8 mouse cellular contexts compared by ENCODE assay signal in the genomic region with DNA sequence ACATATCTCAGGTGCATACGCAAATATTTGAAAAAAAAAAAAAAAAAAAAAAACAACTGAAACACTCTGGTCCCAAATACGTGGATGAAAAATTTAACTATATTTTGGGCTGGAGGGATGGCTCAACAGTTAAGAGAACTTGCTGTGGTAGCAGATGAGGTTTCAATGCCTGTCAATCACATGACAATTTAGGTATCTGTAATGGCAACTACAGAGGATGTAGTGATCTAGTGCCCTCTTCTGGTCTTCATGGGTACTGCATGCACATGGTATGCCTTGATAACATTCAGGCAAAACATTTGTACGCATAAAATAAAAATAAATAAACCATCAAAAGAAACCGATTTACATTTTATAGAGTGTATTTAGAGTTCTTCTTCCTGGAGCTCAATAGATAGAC. TPM values are rescaled to one million over a fixed set of nuclear protein-coding genes. Genes with fewer than 3 reads are reported as not detected.
A peak's percentile ranks its signal among the peaks of the same experiment; 100 is the strongest.
DNase-seq lines count a peak whose midpoint lies in the region; ATAC-seq and TF ChIP-seq lines count a peak whose summit lies in the region.

No protein-coding gene starts in this region.

- H3K27me3 ChIP-seq in hindbrain, embryonic 14.5 days (ENCODE audit: control insufficient read depth, insufficient read depth, low read length) = no peaks in the 10 kb centered on the region
- no peaks in the 10 kb centered on the region for H3K27me3 ChIP-seq in hindbrain, embryonic 13.5 days
- H3K27me3 ChIP-seq in MEL (ENCODE audit: control insufficient read depth in 1 of 2, insufficient read depth in 2 of 2, low read length in 2 of 2) = peaks cover 0 to 3% of the 10 kb centered on the region in 2 experiments; a peak in 3 of 4 replicates
- no peaks in the 10 kb centered on the region for H3K27me3 ChIP-seq in limb, embryonic 11.5 days (ENCODE audit: control insufficient read depth, insufficient read depth, low read length)

- no peak overlapping the region for H3K27ac ChIP-seq in hindbrain, embryonic 14.5 days
- H3K27ac ChIP-seq in hindbrain, embryonic 13.5 days = no peak overlapping the region
- H3K27ac ChIP-seq in MEL (ENCODE audit: control insufficient read depth, low read depth, low read length) = no peak overlapping the region
- no peak overlapping the region; the same call in 1 of the 2 replicates for H3K27ac ChIP-seq in limb, embryonic 11.5 days (replicated peaks; ENCODE audit: low read depth, low read length)

- peak; percentile 28 to 88 (median 73); a peak in 4 of 6 replicates for TF ChIP-seq CTCF in MEL (IDR thresholded peaks at IDR 0.05 in 2 of 3, conservative IDR thresholded peaks at IDR 0.05 in 1 of 3; ENCODE audit: control insufficient read depth in 1 of 3, insufficient read depth in 1 of 3, low read depth in 2 of 3, low read length in 3 of 3, poor library complexity in 1 of 3, severe bottlenecking in 1 of 3)

- no peak overlapping the region for H3K9ac ChIP-seq in hindbrain, embryonic 14.5 days
- no peak overlapping the region for H3K9ac ChIP-seq in hindbrain, embryonic 13.5 days
- H3K9ac ChIP-seq in MEL (ENCODE audit: control insufficient read depth, low read depth, low read length, poor library complexity, severe bottlenecking) = peak overlapping the region; percentile 64
- H3K9ac ChIP-seq in limb, embryonic 11.5 days (ENCODE audit: low read length) = no peak overlapping the region

- TF ChIP-seq RAD21 in MEL (IDR thresholded peaks at IDR 0.05; ENCODE audit: low read depth, low read length) = peak; percentile 66

- no peak for ATAC-seq in hindbrain, embryonic 14.5 days (ENCODE audit: low FRiP score)
- ATAC-seq in hindbrain, embryonic 13.5 days (ENCODE audit: low FRiP score) = no peak
- peak; percentile 68; the same call in 1 of the 2 replicates for ATAC-seq in erythroid progenitor cell, adult 5-6 weeks (replicated peaks; ENCODE audit: low FRiP score, poor library complexity, severe bottlenecking)
- no peak for ATAC-seq in limb, embryonic 11.5 days (ENCODE audit: insufficient number of reproducible peaks, low FRiP score, low TSS enrichment, low read depth)

- 82% methylated on average over 4 of the region's 4 CpGs for WGBS in hindbrain, embryonic 14.5 days
- 80% methylated on average over 4 of the region's 4 CpGs for WGBS in hindbrain, embryonic 13.5 days
- WGBS in limb, embryonic 11.5 days = 71% methylated on average over 4 of the region's 4 CpGs

- H3K4me2 ChIP-seq in hindbrain, embryonic 14.5 days (replicated peaks) = no peak overlapping the region
- H3K4me2 ChIP-seq in hindbrain, embryonic 13.5 days = no peak overlapping the region
- H3K4me2 ChIP-seq in limb, embryonic 11.5 days (ENCODE audit: low read depth, severe bottlenecking) = no peak overlapping the region

- TF ChIP-seq POLR2A in MEL (IDR thresholded peaks at IDR 0.05; ENCODE audit: control insufficient read depth in 1 of 2, insufficient read depth in 1 of 2, low read depth in 1 of 2, low read length in 2 of 2, poor library complexity in 1 of 2) = no peak

- no peak overlapping the region for H3K4me3 ChIP-seq in hindbrain, embryonic 14.5 days (replicated peaks; ENCODE audit: low read length)
- H3K4me3 ChIP-seq in hindbrain, embryonic 13.5 days = no peak overlapping the region
- peak overlapping the region in 1 of 2 experiments; percentile 17; a peak in 2 of 4 replicates for H3K4me3 ChIP-seq in MEL (ENCODE audit: control insufficient read depth in 1 of 2, insufficient read depth in 1 of 2, low read depth in 2 of 2, low read length in 2 of 2)
- H3K4me3 ChIP-seq in limb, embryonic 11.5 days (ENCODE audit: low read depth, low read length) = no peak overlapping the region

- DNase-seq in hindbrain, embryonic 14.5 days (ENCODE audit: low spot score) = peak; percentile 61
- peak; percentile 61 for DNase-seq in CD4-positive helper T cell, adult 2 months (ENCODE audit: low read depth, low spot score)
- DNase-seq in MEL (ENCODE audit: low read depth, low spot score) = peak; percentile 84
- DNase-seq in limb, embryonic 11.5 days (ENCODE audit: low spot score) = peak; percentile 77
- DNase-seq in spleen, postnatal 10 days (ENCODE audit: low spot score in 2 of 2) = peak; percentile 46 to 76
- DNase-seq in Muller cell, postnatal 12 days (ENCODE audit: inconsistent ontology term) = no peak

- no peaks in the 10 kb centered on the region for H3K36me3 ChIP-seq in hindbrain, embryonic 14.5 days (replicated peaks; ENCODE audit: control insufficient read depth, insufficient read depth)
- H3K36me3 ChIP-seq in hindbrain, embryonic 13.5 days = no peaks in the 10 kb centered on the region
- H3K36me3 ChIP-seq in MEL (ENCODE audit: control insufficient read depth in 1 of 2, insufficient read depth in 2 of 2, low read length in 2 of 2) = peaks cover 0 to 7% of the 10 kb centered on the region in 2 experiments; a peak in 2 of 4 replicates
- no peaks in the 10 kb centered on the region for H3K36me3 ChIP-seq in limb, embryonic 11.5 days (ENCODE audit: control insufficient read depth, insufficient read depth, low read length)

- H3K4me1 ChIP-seq in hindbrain, embryonic 14.5 days (replicated peaks; ENCODE audit: control insufficient read depth, insufficient read depth, low read length) = 0 out of 2 replicates have a peak, but pooled peaks cover 8% of the 10 kb centered on the region
- H3K4me1 ChIP-seq in hindbrain, embryonic 13.5 days (replicated peaks) = peaks cover 17% of the 10 kb centered on the region
- H3K4me1 ChIP-seq in MEL (ENCODE audit: control insufficient read depth in 1 of 2, insufficient read depth in 2 of 2, low read length in 2 of 2) = peaks cover 0 to 5% of the 10 kb centered on the region in 2 experiments; a peak in 2 of 4 replicates
- H3K4me1 ChIP-seq in limb, embryonic 11.5 days (ENCODE audit: control insufficient read depth, insufficient read depth, low read length) = peaks cover 27% of the 10 kb centered on the region

- no peak for TF ChIP-seq EP300 in MEL (IDR thresholded peaks at IDR 0.05; ENCODE audit: low read depth in 1 of 2, low read length in 2 of 2)

- H3K79me2 ChIP-seq in MEL (ENCODE audit: control insufficient read depth, insufficient read depth, low read length, poor library complexity) = no peaks in the 10 kb centered on the region

- no peaks in the 10 kb centered on the region for H3K9me3 ChIP-seq in hindbrain, embryonic 14.5 days (ENCODE audit: control insufficient read depth, low read length)
- no peaks in the 10 kb centered on the region for H3K9me3 ChIP-seq in hindbrain, embryonic 13.5 days
- no peaks in the 10 kb centered on the region for H3K9me3 ChIP-seq in MEL (replicated peaks; ENCODE audit: insufficient read depth, low read length)
- no peaks in the 10 kb centered on the region for H3K9me3 ChIP-seq in limb, embryonic 11.5 days (ENCODE audit: control insufficient read depth, low read length)

TF ChIP-seq in MEL, 35 proteins besides CTCF, POLR2A, EP300 and RAD21:
- TF ChIP-seq ETS1 (IDR thresholded peaks at IDR 0.05; ENCODE audit: low read depth, low read length) (no peak), ELF1 (IDR thresholded peaks at IDR 0.05; ENCODE audit: low read depth, low read length) (no peak), CHD2 (IDR thresholded peaks at IDR 0.05; ENCODE audit: low read length) (no peak), USF1 (IDR thresholded peaks at IDR 0.05; ENCODE audit: low read depth, low read length) (peak; percentile 70), MAX (IDR thresholded peaks at IDR 0.05; ENCODE audit: low read length) (peak; percentile 52; the same call in 1 of the 2 replicates), MXI1 (IDR thresholded peaks at IDR 0.05; ENCODE audit: low read depth, low read length) (no peak), GABPA (IDR thresholded peaks at IDR 0.05; ENCODE audit: low read depth, low read length) (no peak), GATA1 (IDR thresholded peaks at IDR 0.05; ENCODE audit: low read depth, low read length) (0 out of 2 replicates have a peak, but pooled peaks have one; percentile 44), ZMIZ1 (IDR thresholded peaks at IDR 0.05; ENCODE audit: low read depth, low read length) (no peak), E2F4 (IDR thresholded peaks at IDR 0.05; ENCODE audit: borderline replicate concordance, low read depth, low read length) (no peak), SMC3 (IDR thresholded peaks at IDR 0.05; ENCODE audit: low read depth, low read length) (peak; percentile 59), NELFE (IDR thresholded peaks at IDR 0.05; ENCODE audit: low read depth, low read length) (no peak), MAZ (IDR thresholded peaks at IDR 0.05; ENCODE audit: low read depth, low read length) (no peak), NRF1 (IDR thresholded peaks at IDR 0.05; ENCODE audit: insufficient read depth, low read depth, low read length, poor library complexity, severe bottlenecking) (no peak), ZNF384 (IDR thresholded peaks at IDR 0.05; ENCODE audit: low read depth, low read length) (peak; percentile 50; the same call in 1 of the 2 replicates), SIN3A (IDR thresholded peaks at IDR 0.05; ENCODE audit: low read length) (no peak), POLR2AphosphoS5 (IDR thresholded peaks at IDR 0.05; ENCODE audit: borderline replicate concordance, low read depth, low read length) (no peak), MYC (IDR thresholded peaks at IDR 0.05; ENCODE audit: low read depth, low read length) (peak; percentile 80; the same call in 1 of the 2 replicates), JUND (IDR thresholded peaks at IDR 0.05; ENCODE audit: low read depth, low read length) (no peak), MEF2A (IDR thresholded peaks at IDR 0.05; ENCODE audit: extremely low read depth, insufficient replicate concordance, low read depth, low read length, poor library complexity, severe bottlenecking) (no peak), HCFC1 (IDR thresholded peaks at IDR 0.05; ENCODE audit: low read depth, low read length) (no peak), ZKSCAN1 (IDR thresholded peaks at IDR 0.05; ENCODE audit: low read depth, low read length) (no peak), ZC3H11A (IDR thresholded peaks at IDR 0.05; ENCODE audit: low read depth, low read length) (peak; percentile 55)

RNA-seq across cellular contexts. Expression of a gene that starts 43.9 kb away (rescaled TPM):
- polyA plus RNA-seq in hindbrain, embryonic 14.5 days (2014; fragmentation: Nextera tagmentation; extraction: Ambion mirVana) = 35.5 and 38.7 TPM in 2 replicates
- 44.0 and 46.8 TPM in 2 replicates for polyA plus RNA-seq in hindbrain, embryonic 13.5 days (2015; fragmentation: Nextera tagmentation; extraction: Ambion mirVana)
- total RNA-seq in MEL (2012; rRNA removed) = 86.0 and 97.5 TPM in 2 replicates
- polyA plus RNA-seq in MEL (2012; ENCODE audit: insufficient read depth in 1 of 2, insufficient read length in 2 of 2, low read depth in 1 of 2, low replicate concordance in 2 of 2, missing spikeins in 1 of 2) = 100 to 1,000 TPM in 1 of 2 experiments, not detected in 1; 243 TPM
- 21.3 and 27.7 TPM in 2 replicates for total RNA-seq in erythroid progenitor cell, adult 5-6 weeks (2015; ENCODE audit: low replicate concordance)
- total RNA-seq in erythroid progenitor cell, adult 5-6 weeks (2017; ENCODE audit: low replicate concordance) = 10.3 and 23.2 TPM in 2 replicates
- 64.1 and 68.8 TPM in 2 replicates for polyA plus RNA-seq in limb, embryonic 11.5 days (2014; fragmentation: Nextera tagmentation; extraction: Ambion mirVana)
